Mouse (Mus musculus): Measurements from ENCODE around the gene Cul9. TPM values are rescaled to one million over a fixed set of nuclear protein-coding genes. Genes with fewer than 3 reads are reported as not detected.

The Cul9 gene
- polyA plus RNA-seq, 1 experiment from 2014 or later = 2.5 TPM

- DNase-seq (ENCODE audit: low spot score) = no peak
These were observed 7.7 kb upstream of the Cul9 start for GRCm38 (mm10) chr17:46553926-46554325.

GRCm38 (mm10) chr17:46553469-46553868 is 7.3 kb upstream of the Cul9 start:
- no peak for DNase-seq (ENCODE audit: low spot score)

- peak; percentile 49 for DNase-seq (ENCODE audit: low spot score)
These were observed 6.7 kb upstream of the Cul9 start for GRCm38 (mm10) chr17:46552841-46553423.

GRCm38 (mm10) chr17:46552151-46552550 is 6.0 kb upstream of the Cul9 start:
- no peak for DNase-seq (ENCODE audit: low spot score)

- DNase-seq (ENCODE audit: low spot score) = no peak
These were observed 5.2 kb upstream of the Cul9 start for GRCm38 (mm10) chr17:46551369-46551768.

- DNase-seq (ENCODE audit: low spot score) = no peak
These were observed 4.7 kb upstream of the Cul9 start for GRCm38 (mm10) chr17:46550904-46551303.

- no peak for DNase-seq (ENCODE audit: low spot score)
These were observed 3.5 kb upstream of the Cul9 start for GRCm38 (mm10) chr17:46549642-46550041.

- DNase-seq (ENCODE audit: low spot score) = no peak
These were observed 3.0 kb upstream of the Cul9 start for GRCm38 (mm10) chr17:46549193-46549592.

- no peak for DNase-seq (ENCODE audit: low spot score)
These were observed 2.6 kb upstream of the Cul9 start for GRCm38 (mm10) chr17:46548741-46549140.

GRCm38 (mm10) chr17:46547923-46548322 is 1.7 kb upstream of the Cul9 start:
- DNase-seq (ENCODE audit: low spot score) = no peak

- no peak for DNase-seq (ENCODE audit: low spot score)
These were observed 807 bp upstream of the Cul9 start for GRCm38 (mm10) chr17:46546995-46547394.

- DNase-seq (ENCODE audit: low spot score) = no peak
These were observed 403 bp upstream of the Cul9 start for GRCm38 (mm10) chr17:46546591-46546990.

- DNase-seq (ENCODE audit: low spot score) = no peak
These were observed 2.5 kb downstream of the Cul9 start for GRCm38 (mm10) chr17:46543661-46544060.

GRCm38 (mm10) chr17:46525579-46526307 is 20.4 kb downstream of the Cul9 start:
- peak; percentile 74 for DNase-seq (ENCODE audit: low spot score)

- DNase-seq (ENCODE audit: low spot score) = no peak
These were observed 21.1 kb downstream of the Cul9 start for GRCm38 (mm10) chr17:46525065-46525464.

- no peak for DNase-seq (ENCODE audit: low spot score)
These were observed 24.1 kb downstream of the Cul9 start for GRCm38 (mm10) chr17:46521963-46522668.

- DNase-seq (ENCODE audit: low spot score) = no peak
These were observed 25.0 kb downstream of the Cul9 start for GRCm38 (mm10) chr17:46521174-46521573.

GRCm38 (mm10) chr17:46520385-46520979 is 25.7 kb downstream of the Cul9 start:
- DNase-seq (ENCODE audit: low spot score) = peak; percentile 42

GRCm38 (mm10) chr17:46519971-46520370 is 26.2 kb downstream of the Cul9 start:
- DNase-seq (ENCODE audit: low spot score) = no peak

GRCm38 (mm10) chr17:46513329-46513728 is 32.9 kb downstream of the Cul9 start:
- no peak for DNase-seq (ENCODE audit: low spot score)

GRCm38 (mm10) chr17:46511059-46511710 is 35.0 kb downstream of the Cul9 start:
- peak; percentile 18 for DNase-seq (ENCODE audit: low spot score)

- DNase-seq (ENCODE audit: low spot score) = no peak
These were observed 40.6 kb downstream of the Cul9 start for GRCm38 (mm10) chr17:46505617-46506016.

All from thymus, postnatal 0 days (tissue).